Mouse (Mus musculus): ENCODE results near the gene Abi3bp. TPM values are rescaled to one million over a fixed set of nuclear protein-coding genes. Genes with fewer than 3 reads are reported as not detected.

Gene Abi3bp
- polyA plus RNA-seq, 1 experiment from 2014 or later = 0.55 TPM

Other genes with a start within 250 kb of the Abi3bp start
- gene Tfg, start 239.6 kb downstream of the Abi3bp start, polyA plus RNA-seq (2014; fragmentation: Nextera tagmentation; extraction: Ambion mirVana) = 161 and 188 TPM in 2 replicates